Mouse (Mus musculus) spleen, adult 12 weeks (tissue): ENCODE measurements around the gene Nck2.
"Not testable (repeated sequence)": the region's sequence is repeated elsewhere in the genome, so short reads cannot be mapped to it uniquely, and the experiment has no call there.

Source experiments
- DNase-seq: peaks from one replicate; pipeline ENCODE4 v3.0.0; 2022; ENCODE audit warnings: low spot score

Gene Nck2

GRCm38 (mm10) chr1:43501920-43502791 lies 57.8 kb downstream of the Nck2 start:
- no peak for DNase-seq

DNA sequence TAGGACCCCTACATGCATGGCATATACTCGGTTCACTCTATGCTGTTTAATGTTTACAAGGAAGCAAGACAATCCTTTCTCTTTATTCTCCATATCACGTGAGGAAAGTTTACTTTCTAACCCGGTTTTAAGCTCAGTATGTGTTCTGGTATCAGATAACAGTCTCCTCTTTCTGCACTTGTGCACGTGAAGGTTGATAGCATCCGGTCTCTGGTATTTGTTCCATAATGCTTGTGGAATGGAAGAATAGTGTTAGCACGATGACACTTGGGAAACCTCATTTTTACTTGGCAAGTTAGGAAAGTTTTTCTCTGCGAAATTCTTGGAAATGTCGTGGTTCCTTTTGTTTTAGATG lies 58.4 kb downstream of the Nck2 start:
- DNase-seq, result no peak

DNA sequence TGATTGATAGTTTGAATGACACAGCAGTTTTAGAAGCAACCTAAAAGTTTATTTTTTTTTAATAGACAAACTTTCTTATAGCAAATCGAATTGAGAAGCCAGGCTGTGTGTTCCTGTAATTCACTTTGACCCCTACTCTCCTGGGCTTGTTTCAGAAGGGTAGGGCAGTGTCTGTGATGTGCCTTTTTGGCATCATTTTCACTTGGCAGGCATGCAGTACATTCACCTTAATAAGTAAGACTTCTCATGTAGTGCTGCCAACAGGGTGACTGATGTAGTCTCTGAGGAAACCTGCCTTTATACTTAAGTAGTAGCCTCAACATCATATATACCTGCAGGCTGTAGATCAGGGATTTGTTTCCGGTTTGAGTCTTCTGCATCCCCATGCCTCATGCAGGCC lies 58.9 kb downstream of the Nck2 start:
- DNase-seq, result no peak

GRCm38 (mm10) chr1:43503676-43504075 lies 59.3 kb downstream of the Nck2 start:
- no peak for DNase-seq

DNA sequence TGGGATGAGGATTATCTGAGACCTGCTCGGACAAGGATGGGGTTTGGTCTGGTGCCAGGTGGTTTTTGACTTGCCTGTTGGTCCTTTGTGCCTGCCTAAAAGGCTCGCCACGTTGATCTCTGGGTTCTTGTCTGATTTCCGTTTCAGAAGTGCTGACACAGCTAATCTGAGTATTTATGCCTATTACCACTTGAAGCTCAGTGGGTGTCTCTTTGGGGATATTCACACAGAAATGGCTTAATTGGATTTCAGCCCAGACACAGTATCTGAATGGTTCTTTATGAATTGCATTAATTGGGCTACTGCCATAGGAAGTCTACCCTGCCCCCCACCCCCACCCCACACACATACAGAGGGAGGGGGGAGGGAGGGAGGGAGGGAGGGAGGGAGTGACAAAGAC lies 59.9 kb downstream of the Nck2 start:
- DNase-seq, result no peak

GRCm38 (mm10) chr1:43506638-43507037 lies 62.3 kb downstream of the Nck2 start:
- no peak for DNase-seq

DNA sequence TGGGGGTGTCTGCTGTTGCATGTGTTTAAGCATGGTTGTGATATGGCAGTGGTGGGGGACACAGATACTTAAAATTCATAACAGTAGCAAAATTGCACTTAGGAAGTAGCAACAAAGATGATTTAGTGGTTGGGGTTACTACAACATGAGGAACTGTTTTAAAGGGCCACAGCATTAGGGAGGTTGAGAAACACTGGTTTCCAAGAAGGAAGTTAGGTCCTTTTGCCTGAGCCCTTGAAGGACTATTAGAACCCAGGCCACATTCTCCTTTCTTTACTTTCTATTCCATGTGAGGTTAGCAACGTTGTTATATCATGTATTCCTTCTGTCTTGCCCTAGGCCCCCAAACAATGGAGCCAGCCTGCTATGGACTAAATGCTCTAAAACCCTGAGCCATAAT lies 63.4 kb downstream of the Nck2 start:
- no peak for DNase-seq

GRCm38 (mm10) chr1:43511256-43511655 lies 66.9 kb downstream of the Nck2 start:
- DNase-seq, result no peak

DNA sequence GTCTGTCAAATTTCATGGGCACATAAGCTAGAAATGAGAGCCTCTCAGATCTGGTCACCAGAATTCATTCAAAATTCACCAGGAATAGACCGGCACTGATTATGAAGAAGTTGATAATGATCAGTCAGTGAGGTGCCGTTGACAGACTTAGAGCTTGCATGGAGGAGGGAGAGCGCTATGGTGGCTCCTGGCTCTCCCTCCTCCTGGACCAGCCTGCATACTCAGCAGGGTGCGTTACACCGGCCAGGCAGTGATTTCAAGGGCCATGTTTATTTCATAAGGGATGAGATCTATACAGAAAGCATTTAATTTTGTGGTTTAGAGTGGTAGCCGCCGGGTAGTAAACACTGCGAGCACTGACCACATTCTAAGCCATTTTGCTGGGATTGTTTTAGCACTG lies 67.3 kb downstream of the Nck2 start:
- no peak for DNase-seq

GRCm38 (mm10) chr1:43517405-43517804 lies 73.0 kb downstream of the Nck2 start:
- DNase-seq, result no peak

DNA sequence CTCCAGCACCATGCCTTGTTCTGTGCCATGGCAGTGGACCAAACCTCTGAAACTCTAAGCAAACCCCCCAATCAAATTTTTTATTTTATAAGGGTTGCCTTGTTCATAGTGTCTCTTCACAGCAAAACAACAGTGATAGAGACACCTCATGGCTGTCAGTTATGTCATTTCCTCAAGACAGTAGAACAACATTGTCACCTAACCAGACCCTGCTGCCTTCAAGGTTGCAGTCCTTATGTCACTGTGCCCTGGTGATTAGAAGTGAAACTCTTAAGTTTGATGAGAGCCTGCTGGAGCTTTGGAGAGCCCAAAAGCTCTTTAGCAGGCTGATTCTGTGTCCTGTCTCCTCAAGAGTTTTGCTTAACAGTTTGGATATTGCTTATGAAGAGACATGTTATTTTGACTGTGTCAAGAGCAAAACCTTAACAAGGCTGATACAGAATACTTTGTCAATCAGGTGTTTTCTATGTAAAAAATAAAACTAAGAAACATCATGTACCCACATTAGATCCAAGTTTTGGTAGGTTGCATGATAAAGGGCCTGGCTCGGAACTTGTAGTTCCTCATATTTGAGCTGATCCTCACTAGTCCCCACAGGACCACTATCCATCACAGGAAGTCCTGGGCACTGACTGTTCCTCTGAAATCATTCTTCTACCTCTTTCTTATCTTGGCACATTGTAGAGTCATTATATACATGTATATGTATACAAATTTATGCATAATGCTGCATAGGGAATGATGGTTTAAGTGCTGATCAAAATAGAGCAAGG lies 76.0 kb downstream of the Nck2 start:
- no peak for DNase-seq

- no peak for DNase-seq
Measured at GRCm38 (mm10) chr1:43520989-43521371, 76.6 kb downstream of the Nck2 start.

DNA sequence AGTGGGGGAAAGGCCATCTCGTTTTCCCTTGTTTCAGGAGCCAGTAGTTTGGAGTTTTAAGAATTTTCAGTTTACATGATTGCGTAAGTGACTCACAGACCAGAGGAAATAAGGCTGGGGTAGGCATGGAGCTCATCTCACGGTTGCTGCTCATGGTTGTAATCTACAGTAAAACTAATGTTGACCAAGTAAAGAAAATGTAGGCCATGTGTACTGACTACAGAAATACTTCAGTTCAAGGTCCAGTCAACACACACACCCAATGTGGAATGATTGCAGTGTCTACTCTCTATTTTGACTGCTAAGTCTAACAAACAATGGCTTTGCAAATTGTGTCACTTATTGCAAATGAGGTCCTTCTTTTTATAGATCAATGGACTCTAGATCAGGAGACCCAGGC lies 77.1 kb downstream of the Nck2 start:
- no peak for DNase-seq

GRCm38 (mm10) chr1:43521950-43522349 lies 77.6 kb downstream of the Nck2 start:
- DNase-seq, result no peak

GRCm38 (mm10) chr1:43522976-43523375 lies 78.6 kb downstream of the Nck2 start:
- DNase-seq, result no peak

DNA sequence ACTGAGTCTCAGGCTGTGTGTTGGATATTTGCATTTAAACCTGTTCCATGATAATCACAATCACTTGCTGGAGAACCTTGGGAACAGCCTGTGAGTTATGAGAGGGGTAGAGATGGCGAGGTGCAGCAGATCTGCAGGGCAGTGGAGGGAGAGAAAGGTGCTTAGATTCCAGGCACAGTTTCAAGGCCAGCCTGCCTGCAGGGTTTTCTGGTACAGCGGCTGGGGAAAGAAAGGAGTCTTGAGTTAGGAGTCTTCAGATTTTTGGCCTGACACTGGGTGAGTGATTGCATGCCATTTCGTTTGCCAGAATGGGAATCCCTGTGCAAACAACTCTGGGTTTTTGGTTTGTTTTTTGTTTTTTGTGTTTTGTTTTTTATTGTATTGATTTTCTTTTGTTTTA lies 80.0 kb downstream of the Nck2 start:
- DNase-seq, result no peak

GRCm38 (mm10) chr1:43528275-43528674 lies 83.9 kb downstream of the Nck2 start:
- no peak for DNase-seq

- DNase-seq, result no peak
Measured at GRCm38 (mm10) chr1:43529086-43529485, 84.7 kb downstream of the Nck2 start.

- DNase-seq, result no peak
Measured at GRCm38 (mm10) chr1:43530295-43531020, 86.1 kb downstream of the Nck2 start.

DNA sequence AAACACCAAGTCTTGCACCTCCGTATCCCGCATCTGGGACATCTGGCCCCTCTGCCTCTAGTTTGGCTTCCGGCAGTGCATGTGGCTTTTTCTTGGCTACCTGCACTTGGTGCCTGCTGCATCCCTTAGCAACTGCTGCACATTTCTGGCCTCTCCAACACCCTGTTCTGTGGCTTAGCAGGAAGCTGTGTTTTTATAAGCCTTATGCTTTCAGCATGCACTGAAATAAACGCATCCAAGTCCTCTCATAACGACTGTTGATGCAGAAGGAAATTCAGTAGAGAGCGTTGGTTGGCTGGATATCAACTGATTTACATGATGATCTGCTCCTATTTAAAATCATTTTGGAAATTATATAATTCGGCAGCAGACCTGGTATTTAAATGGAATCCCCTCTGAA lies 86.9 kb downstream of the Nck2 start:
- no peak for DNase-seq

DNA sequence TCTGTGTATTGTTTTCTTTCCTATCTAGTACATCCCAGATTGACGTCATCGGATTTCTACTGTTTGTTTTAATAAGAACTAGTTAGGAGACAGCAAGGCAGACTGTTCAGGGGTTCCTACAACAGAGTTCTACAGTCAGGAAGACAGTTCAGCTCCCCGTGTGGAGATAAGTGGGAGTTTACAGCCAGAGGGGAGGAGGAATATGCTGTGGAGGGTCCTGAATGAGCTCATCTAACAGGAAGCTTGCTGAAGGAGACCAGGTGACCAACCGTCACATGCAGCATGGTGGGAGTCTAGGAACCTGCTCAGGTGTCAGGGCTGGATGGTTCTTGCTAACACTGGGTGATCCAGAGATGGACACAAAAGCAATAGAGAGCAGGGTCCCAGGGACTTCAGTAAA lies 87.9 kb downstream of the Nck2 start:
- no peak for DNase-seq

- not testable (repeated sequence) for DNase-seq
Measured at GRCm38 (mm10) chr1:43533497-43533896, 89.1 kb downstream of the Nck2 start.
